Mouse (Mus musculus): ENCODE measurements around the gene Tnc. TPM values are rescaled to one million over a fixed set of nuclear protein-coding genes. Genes with fewer than 3 reads are reported as not detected.

Tnc gene
- polyA plus RNA-seq, 1 experiment from 2014 or later: 24.6 TPM

GRCm38 (mm10) chr4:63941420-63941819, 105.4 kb downstream of the Tnc start:
- Histone ChIP-seq H3K27me3 (ENCODE audit: control insufficient read depth, insufficient read depth, low read length) (peaks cover 4% of the 10 kb centered on the region; the same call in 1 of the 2 replicates), H3K9me3 (replicated peaks; ENCODE audit: control insufficient read depth, low read length) (no peaks in the 10 kb centered on the region), H3K4me2 (no peak overlapping the region), H3K4me1 (ENCODE audit: control insufficient read depth, insufficient read depth, low read length) (no peaks in the 10 kb centered on the region), H3K27ac (ENCODE audit: low read depth, low read length) (no peak overlapping the region), H3K36me3 (ENCODE audit: control insufficient read depth, insufficient read depth, low read length) (no peaks in the 10 kb centered on the region), H3K9ac (ENCODE audit: low read depth, low read length) (no peak overlapping the region), H3K4me3 (ENCODE audit: low read depth, low read length) (no peak overlapping the region)
- no peak for ATAC-seq (replicated peaks; ENCODE audit: insufficient number of reproducible peaks, low FRiP score, low TSS enrichment)
- WGBS (ENCODE audit: insufficient replicate concordance): 90% methylated on average over 2 of the region's 2 CpGs

GRCm38 (mm10) chr4:63939428-63939827, 107.4 kb downstream of the Tnc start:
- H3K4me2 ChIP-seq: no peak overlapping the region
- no peaks in the 10 kb centered on the region for H3K4me1 ChIP-seq (ENCODE audit: control insufficient read depth, insufficient read depth, low read length)
- no peak overlapping the region for H3K4me3 ChIP-seq (ENCODE audit: low read depth, low read length)
- H3K9me3 ChIP-seq (replicated peaks; ENCODE audit: control insufficient read depth, low read length): no peaks in the 10 kb centered on the region
- WGBS (ENCODE audit: insufficient replicate concordance): 76% methylated on average over 3 of the region's 3 CpGs
- H3K27me3 ChIP-seq (ENCODE audit: control insufficient read depth, insufficient read depth, low read length): no peaks in the 10 kb centered on the region
- no peak overlapping the region for H3K27ac ChIP-seq (ENCODE audit: low read depth, low read length)
- H3K36me3 ChIP-seq (ENCODE audit: control insufficient read depth, insufficient read depth, low read length): no peaks in the 10 kb centered on the region
- ATAC-seq (replicated peaks; ENCODE audit: insufficient number of reproducible peaks, low FRiP score, low TSS enrichment): no peak
- H3K9ac ChIP-seq (ENCODE audit: low read depth, low read length): no peak overlapping the region

- no peaks in the 10 kb centered on the region for H3K27me3 ChIP-seq (ENCODE audit: control insufficient read depth, insufficient read depth, low read length)
- no peak overlapping the region for H3K4me3 ChIP-seq (ENCODE audit: low read depth, low read length)
- ATAC-seq (replicated peaks; ENCODE audit: insufficient number of reproducible peaks, low FRiP score, low TSS enrichment): no peak
- no peaks in the 10 kb centered on the region for H3K9me3 ChIP-seq (replicated peaks; ENCODE audit: control insufficient read depth, low read length)
- no peak overlapping the region for H3K4me2 ChIP-seq
- WGBS (ENCODE audit: insufficient replicate concordance): 81% methylated on average over 4 of the region's 4 CpGs
- no peaks in the 10 kb centered on the region for H3K36me3 ChIP-seq (ENCODE audit: control insufficient read depth, insufficient read depth, low read length)
- no peak overlapping the region for H3K27ac ChIP-seq (ENCODE audit: low read depth, low read length)
- no peaks in the 10 kb centered on the region for H3K4me1 ChIP-seq (ENCODE audit: control insufficient read depth, insufficient read depth, low read length)
- H3K9ac ChIP-seq (ENCODE audit: low read depth, low read length): no peak overlapping the region
These were observed 110.9 kb downstream of the Tnc start for GRCm38 (mm10) chr4:63935960-63936359.

GRCm38 (mm10) chr4:63935314-63935713, 111.5 kb downstream of the Tnc start:
- H3K9me3 ChIP-seq (replicated peaks; ENCODE audit: control insufficient read depth, low read length): no peaks in the 10 kb centered on the region
- no peaks in the 10 kb centered on the region for H3K4me1 ChIP-seq (ENCODE audit: control insufficient read depth, insufficient read depth, low read length)
- WGBS (ENCODE audit: insufficient replicate concordance): 89% methylated on average over 9 of the region's 9 CpGs

GRCm38 (mm10) chr4:63930863-63931262, 116.0 kb downstream of the Tnc start:
- Histone ChIP-seq H3K9ac (ENCODE audit: low read depth, low read length) (no peak overlapping the region), H3K4me3 (ENCODE audit: low read depth, low read length) (no peak overlapping the region), H3K36me3 (ENCODE audit: control insufficient read depth, insufficient read depth, low read length) (no peaks in the 10 kb centered on the region), H3K4me1 (ENCODE audit: control insufficient read depth, insufficient read depth, low read length) (no peaks in the 10 kb centered on the region), H3K27me3 (ENCODE audit: control insufficient read depth, insufficient read depth, low read length) (no peaks in the 10 kb centered on the region), H3K27ac (ENCODE audit: low read depth, low read length) (no peak overlapping the region), H3K4me2 (no peak overlapping the region), H3K9me3 (replicated peaks; ENCODE audit: control insufficient read depth, low read length) (no peaks in the 10 kb centered on the region)
- WGBS (ENCODE audit: insufficient replicate concordance): 79% methylated on average over 2 of the region's 2 CpGs
- ATAC-seq (replicated peaks; ENCODE audit: insufficient number of reproducible peaks, low FRiP score, low TSS enrichment): no peak

More at GRCm38 (mm10) chr4:63935314-63935713, 111.5 kb downstream of the Tnc start:
- ATAC-seq (replicated peaks; ENCODE audit: insufficient number of reproducible peaks, low FRiP score, low TSS enrichment): no peak
- H3K4me2 ChIP-seq: no peak overlapping the region
- no peaks in the 10 kb centered on the region for H3K36me3 ChIP-seq (ENCODE audit: control insufficient read depth, insufficient read depth, low read length)
- H3K4me3 ChIP-seq (ENCODE audit: low read depth, low read length): no peak overlapping the region
- H3K9ac ChIP-seq (ENCODE audit: low read depth, low read length): no peak overlapping the region
- no peak overlapping the region for H3K27ac ChIP-seq (ENCODE audit: low read depth, low read length)
- H3K27me3 ChIP-seq (ENCODE audit: control insufficient read depth, insufficient read depth, low read length): no peaks in the 10 kb centered on the region

GRCm38 (mm10) chr4:63929490-63929889, 117.3 kb downstream of the Tnc start:
- 56% methylated on average over 2 of the region's 2 CpGs for WGBS (ENCODE audit: insufficient replicate concordance)
- H3K9me3 ChIP-seq (replicated peaks; ENCODE audit: control insufficient read depth, low read length): no peaks in the 10 kb centered on the region
- no peak overlapping the region for H3K27ac ChIP-seq (ENCODE audit: low read depth, low read length)
- H3K4me2 ChIP-seq: no peak overlapping the region
- no peaks in the 10 kb centered on the region for H3K4me1 ChIP-seq (ENCODE audit: control insufficient read depth, insufficient read depth, low read length)
- H3K9ac ChIP-seq (ENCODE audit: low read depth, low read length): no peak overlapping the region
- no peak overlapping the region for H3K4me3 ChIP-seq (ENCODE audit: low read depth, low read length)
- H3K27me3 ChIP-seq (ENCODE audit: control insufficient read depth, insufficient read depth, low read length): no peaks in the 10 kb centered on the region
- H3K36me3 ChIP-seq (ENCODE audit: control insufficient read depth, insufficient read depth, low read length): no peaks in the 10 kb centered on the region
- ATAC-seq (replicated peaks; ENCODE audit: insufficient number of reproducible peaks, low FRiP score, low TSS enrichment): no peak

GRCm38 (mm10) chr4:63928192-63928591, 118.6 kb downstream of the Tnc start:
- Histone ChIP-seq H3K9ac (ENCODE audit: low read depth, low read length) (no peak overlapping the region), H3K4me2 (no peak overlapping the region), H3K27ac (ENCODE audit: low read depth, low read length) (no peak overlapping the region), H3K27me3 (ENCODE audit: control insufficient read depth, insufficient read depth, low read length) (no peaks in the 10 kb centered on the region), H3K36me3 (ENCODE audit: control insufficient read depth, insufficient read depth, low read length) (no peaks in the 10 kb centered on the region), H3K4me3 (ENCODE audit: low read depth, low read length) (no peak overlapping the region), H3K4me1 (ENCODE audit: control insufficient read depth, insufficient read depth, low read length) (no peaks in the 10 kb centered on the region), H3K9me3 (replicated peaks; ENCODE audit: control insufficient read depth, low read length) (no peaks in the 10 kb centered on the region)
- no peak for ATAC-seq (replicated peaks; ENCODE audit: insufficient number of reproducible peaks, low FRiP score, low TSS enrichment)
- 58% methylated on average over 1 of the region's 1 CpGs for WGBS (ENCODE audit: insufficient replicate concordance)

- Histone ChIP-seq H3K9me3 (replicated peaks; ENCODE audit: control insufficient read depth, low read length) (no peaks in the 10 kb centered on the region), H3K4me1 (ENCODE audit: control insufficient read depth, insufficient read depth, low read length) (no peaks in the 10 kb centered on the region; the same call in 1 of the 2 replicates), H3K27ac (ENCODE audit: low read depth, low read length) (no peak overlapping the region), H3K27me3 (ENCODE audit: control insufficient read depth, insufficient read depth, low read length) (no peaks in the 10 kb centered on the region), H3K9ac (ENCODE audit: low read depth, low read length) (no peak overlapping the region), H3K36me3 (ENCODE audit: control insufficient read depth, insufficient read depth, low read length) (no peaks in the 10 kb centered on the region), H3K4me2 (no peak overlapping the region), H3K4me3 (ENCODE audit: low read depth, low read length) (no peak overlapping the region)
- no peak for ATAC-seq (replicated peaks; ENCODE audit: insufficient number of reproducible peaks, low FRiP score, low TSS enrichment)
- WGBS (ENCODE audit: insufficient replicate concordance): 65% methylated on average over 5 of the region's 5 CpGs
These were observed 129.6 kb downstream of the Tnc start for GRCm38 (mm10) chr4:63917181-63917580.

- ATAC-seq (replicated peaks; ENCODE audit: insufficient number of reproducible peaks, low FRiP score, low TSS enrichment): no peak
- H3K4me2 ChIP-seq: no peak overlapping the region
- H3K9ac ChIP-seq (ENCODE audit: low read depth, low read length): no peak overlapping the region
- no peak overlapping the region for H3K4me3 ChIP-seq (ENCODE audit: low read depth, low read length)
- H3K9me3 ChIP-seq (replicated peaks; ENCODE audit: control insufficient read depth, low read length): no peaks in the 10 kb centered on the region
- 45% methylated on average over 8 of the region's 8 CpGs for WGBS (ENCODE audit: insufficient replicate concordance)
- H3K27me3 ChIP-seq (ENCODE audit: control insufficient read depth, insufficient read depth, low read length): no peaks in the 10 kb centered on the region
- H3K27ac ChIP-seq (ENCODE audit: low read depth, low read length): no peak overlapping the region
- no peaks in the 10 kb centered on the region; the same call in 1 of the 2 replicates for H3K4me1 ChIP-seq (ENCODE audit: control insufficient read depth, insufficient read depth, low read length)
- H3K36me3 ChIP-seq (ENCODE audit: control insufficient read depth, insufficient read depth, low read length): no peaks in the 10 kb centered on the region
These were observed 130.1 kb downstream of the Tnc start for GRCm38 (mm10) chr4:63916753-63917152.
